Mouse (Mus musculus): ENCODE data around the gene Tmem238l. TPM values are rescaled to one million over a fixed set of nuclear protein-coding genes. Genes with fewer than 3 reads are reported as not detected.

Tmem238l gene
- polyA plus RNA-seq, 1 experiment from 2014 or later, result not detected

DNA sequence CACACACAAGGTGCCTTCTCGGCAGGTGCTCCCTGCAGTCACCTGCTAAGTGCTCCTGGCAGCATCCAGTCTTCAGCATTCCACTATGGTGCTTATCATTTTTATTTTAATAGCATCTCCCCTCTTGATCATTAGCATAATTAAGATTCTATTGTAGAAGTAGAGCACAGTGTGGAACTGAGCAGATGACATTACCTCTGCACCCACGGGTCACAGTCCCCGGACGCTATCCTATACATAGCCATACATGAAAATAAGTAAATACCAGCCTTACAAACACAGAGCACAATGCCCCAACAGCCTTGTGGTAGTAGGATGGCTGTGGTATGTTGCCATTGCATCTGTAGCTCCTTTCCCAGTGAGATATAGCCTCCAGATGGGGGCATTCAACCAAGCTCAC lies 52.1 kb downstream of the Tmem238l start:
- H3K9me3 ChIP-seq (replicated peaks), result no peaks in the 10 kb centered on the region
- H3K27me3 ChIP-seq (replicated peaks), result 0 out of 2 replicates have a peak, but pooled peaks cover 7% of the 10 kb centered on the region
- H3K27ac ChIP-seq, result no peak overlapping the region
- no peak overlapping the region for H3K9ac ChIP-seq
- 70% methylated on average over 4 of the region's 4 CpGs for WGBS (ENCODE audit: insufficient replicate concordance)
- H3K36me3 ChIP-seq, result no peaks in the 10 kb centered on the region
- no peaks in the 10 kb centered on the region for H3K4me1 ChIP-seq
- no peak overlapping the region for H3K4me3 ChIP-seq
- H3K4me2 ChIP-seq, result no peak overlapping the region
- ATAC-seq, result no peak

DNA sequence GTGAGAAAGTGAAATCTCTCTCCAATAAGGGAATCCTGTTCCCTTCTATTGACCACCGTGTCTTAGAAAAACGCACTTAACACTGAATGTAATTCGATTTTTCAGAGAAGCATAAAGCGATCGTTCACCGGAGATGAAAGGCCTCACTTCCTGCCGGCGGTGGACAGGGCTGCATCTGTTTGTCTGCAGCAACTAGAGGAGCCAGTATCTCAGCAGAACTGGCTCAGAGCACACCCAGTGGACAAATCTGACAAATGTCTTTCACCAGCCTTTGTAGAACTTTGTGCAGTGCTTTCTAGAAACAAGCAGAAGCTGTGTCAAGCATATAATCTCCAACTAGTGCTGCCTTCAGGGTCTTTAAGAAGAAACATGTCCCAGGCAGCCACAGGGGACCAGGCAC lies 54.0 kb downstream of the Tmem238l start:
- H3K27ac ChIP-seq, result no peak overlapping the region
- no peak overlapping the region for H3K4me3 ChIP-seq
- ATAC-seq, result no peak
- H3K9ac ChIP-seq, result no peak overlapping the region
- no peak overlapping the region for H3K4me2 ChIP-seq
- H3K4me1 ChIP-seq, result no peaks in the 10 kb centered on the region
- H3K36me3 ChIP-seq, result no peaks in the 10 kb centered on the region
- whole genome bisulfite sequencing (ENCODE audit: insufficient replicate concordance), result 8% methylated on average over 8 of the region's 8 CpGs
- 0 out of 2 replicates have a peak, but pooled peaks cover 9% of the 10 kb centered on the region for H3K27me3 ChIP-seq (replicated peaks)
- H3K9me3 ChIP-seq (replicated peaks), result no peaks in the 10 kb centered on the region

DNA sequence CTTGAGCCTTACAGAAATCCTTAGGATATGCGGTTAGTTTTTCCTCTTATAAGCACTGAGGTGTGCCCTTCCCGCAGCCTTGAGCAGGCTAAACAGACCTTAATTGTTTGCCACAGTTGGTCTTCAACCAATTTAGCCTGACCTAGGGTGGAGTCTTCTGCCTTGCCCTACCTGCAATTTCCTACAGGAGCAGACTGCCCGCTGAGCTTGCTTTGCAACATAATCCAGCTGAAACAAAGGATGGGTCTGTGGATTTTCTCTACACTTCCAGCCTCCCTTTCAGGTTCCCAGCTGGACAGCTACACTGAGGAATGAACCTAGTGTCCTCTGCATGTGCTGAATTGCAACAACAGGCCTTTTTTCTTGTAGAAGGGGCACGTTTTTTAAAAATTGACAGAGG lies 55.2 kb downstream of the Tmem238l start:
- no peak for ATAC-seq
- no peaks in the 10 kb centered on the region for H3K4me1 ChIP-seq
- H3K9me3 ChIP-seq (replicated peaks), result no peaks in the 10 kb centered on the region
- peaks cover 14% of the 10 kb centered on the region; the same call in 1 of the 2 replicates for H3K27me3 ChIP-seq (replicated peaks)
- no peak overlapping the region for H3K4me2 ChIP-seq
- H3K27ac ChIP-seq, result no peak overlapping the region
- WGBS (ENCODE audit: insufficient replicate concordance), result 47% methylated on average over 4 of the region's 4 CpGs
- H3K9ac ChIP-seq, result no peak overlapping the region
- no peak overlapping the region for H3K4me3 ChIP-seq
- no peaks in the 10 kb centered on the region for H3K36me3 ChIP-seq

Other genes with a start within 250 kb of the Tmem238l start
- 0.05 and 0.11 TPM in 2 replicates for gene Pirt, start 44.7 kb upstream of the Tmem238l start, polyA plus RNA-seq (2016; fragmentation: Nextera tagmentation; extraction: Ambion mirVana)
- 0.93 and 1.2 TPM in 2 replicates for gene Tmem220, start 68.5 kb downstream of the Tmem238l start, polyA plus RNA-seq (2016; fragmentation: Nextera tagmentation; extraction: Ambion mirVana)
- gene Adprm, start 96.0 kb downstream of the Tmem238l start, polyA plus RNA-seq (2016; fragmentation: Nextera tagmentation; extraction: Ambion mirVana), result 11.9 and 14.5 TPM in 2 replicates
- gene Sco1, start 96.0 kb downstream of the Tmem238l start, polyA plus RNA-seq (2016; fragmentation: Nextera tagmentation; extraction: Ambion mirVana), result 12.8 and 13.4 TPM in 2 replicates
- 0.58 and 1.4 TPM in 2 replicates for gene Myh3, start 121.7 kb downstream of the Tmem238l start, polyA plus RNA-seq (2016; fragmentation: Nextera tagmentation; extraction: Ambion mirVana)
- not detected in 2 replicates for gene Myh2, start 214.4 kb downstream of the Tmem238l start, polyA plus RNA-seq (2016; fragmentation: Nextera tagmentation; extraction: Ambion mirVana)
- gene Myh1, start 243.4 kb downstream of the Tmem238l start, polyA plus RNA-seq (2016; fragmentation: Nextera tagmentation; extraction: Ambion mirVana), result 0.05 and 0.14 TPM in 2 replicates

Data from liver, embryonic 12.5 days (tissue).